Mouse (Mus musculus) splenic B cell, adult 2 months (primary cell): ENCODE results near the gene Vps36.
A peak's percentile ranks its signal among the peaks of the same experiment; 100 is the strongest.

Source experiments
- DNase-seq: peaks from one replicate; pipeline ENCODE4 v3.0.0-alpha.2; 2011; ENCODE audit warnings: low read depth, low spot score
- H3K27me3 ChIP-seq: 2 replicates; pipeline ENCODE4 v1.6.1; 2012; ENCODE audit warnings: mild to moderate bottlenecking, low read length, moderate library complexity, mixed read lengths; ENCODE audit not compliant: control insufficient read depth, poor library complexity, insufficient read depth, severe bottlenecking
- H3K36me3 ChIP-seq: 2 replicates; pipeline ENCODE4 v1.6.1; 2012; ENCODE audit warnings: mild to moderate bottlenecking, low read length, moderate library complexity, mixed read lengths; ENCODE audit not compliant: control insufficient read depth, poor library complexity, insufficient read depth, severe bottlenecking

The Vps36 gene

GRCm38 (mm10) chr8:22185431-22186397, 6.9 kb upstream of the Vps36 start, which contains the start of gene Ckap2:
Gene Ckap2, minus strand, starts transcription at chr8:22185819.
- H3K36me3 ChIP-seq = no peaks in the 10 kb centered on the region
- no peaks in the 10 kb centered on the region for H3K27me3 ChIP-seq
- peak; percentile 73 for DNase-seq

GRCm38 (mm10) chr8:22193432-22194010, 912 bp downstream of the Vps36 start:
- no peaks in the 10 kb centered on the region for H3K27me3 ChIP-seq
- no peaks in the 10 kb centered on the region for H3K36me3 ChIP-seq
- DNase-seq = peak; percentile 46

- Histone ChIP-seq H3K36me3 (peaks cover 10% of the 10 kb centered on the region), H3K27me3 (no peaks in the 10 kb centered on the region)
- no peak for DNase-seq
Observed at GRCm38 (mm10) chr8:22197914-22198313, 5.3 kb downstream of the Vps36 start.

- H3K27me3 ChIP-seq = no peaks in the 10 kb centered on the region
- peak; percentile 31 for DNase-seq
- H3K36me3 ChIP-seq = peaks cover 10% of the 10 kb centered on the region
Observed at GRCm38 (mm10) chr8:22199481-22199880, 6.9 kb downstream of the Vps36 start.

GRCm38 (mm10) chr8:22207535-22207934, 14.9 kb downstream of the Vps36 start:
- no peaks in the 10 kb centered on the region for H3K27me3 ChIP-seq
- no peak for DNase-seq
- H3K36me3 ChIP-seq = peaks cover 10% of the 10 kb centered on the region

- no peak for DNase-seq
- no peaks in the 10 kb centered on the region for H3K27me3 ChIP-seq
- H3K36me3 ChIP-seq = peaks cover 11% of the 10 kb centered on the region
Observed at GRCm38 (mm10) chr8:22209012-22209411, 16.4 kb downstream of the Vps36 start.

- Histone ChIP-seq H3K27me3 (no peaks in the 10 kb centered on the region), H3K36me3 (peaks cover 13% of the 10 kb centered on the region)
- no peak for DNase-seq
Observed at GRCm38 (mm10) chr8:22214826-22215225, 22.2 kb downstream of the Vps36 start.

- Histone ChIP-seq H3K36me3 (no peaks in the 10 kb centered on the region), H3K27me3 (no peaks in the 10 kb centered on the region)
- no peak for DNase-seq
Observed at GRCm38 (mm10) chr8:22226361-22226760, 33.8 kb downstream of the Vps36 start.

GRCm38 (mm10) chr8:22227061-22227877, 34.7 kb downstream of the Vps36 start, which contains the start of gene Thsd1:
Gene Thsd1, plus strand, starts transcription at chr8:22227313.
- Histone ChIP-seq H3K27me3 (no peaks in the 10 kb centered on the region), H3K36me3 (no peaks in the 10 kb centered on the region)
- peak; percentile 27 for DNase-seq

- Histone ChIP-seq H3K27me3 (no peaks in the 10 kb centered on the region), H3K36me3 (no peaks in the 10 kb centered on the region)
- peak; percentile 20 for DNase-seq
Observed at GRCm38 (mm10) chr8:22228621-22229020, 36.0 kb downstream of the Vps36 start.

GRCm38 (mm10) chr8:22242986-22243385, 50.4 kb downstream of the Vps36 start:
- DNase-seq = no peak
- H3K36me3 ChIP-seq = no peaks in the 10 kb centered on the region
- no peaks in the 10 kb centered on the region for H3K27me3 ChIP-seq

- DNase-seq = no peak
- no peaks in the 10 kb centered on the region for H3K36me3 ChIP-seq
Observed at GRCm38 (mm10) chr8:22245663-22246062, 53.1 kb downstream of the Vps36 start.

GRCm38 (mm10) chr8:22247956-22248355, 55.3 kb downstream of the Vps36 start:
- Histone ChIP-seq H3K36me3 (no peaks in the 10 kb centered on the region), H3K27me3 (no peaks in the 10 kb centered on the region)
- no peak for DNase-seq

More at GRCm38 (mm10) chr8:22245663-22246062, 53.1 kb downstream of the Vps36 start:
- H3K27me3 ChIP-seq = no peaks in the 10 kb centered on the region

GRCm38 (mm10) chr8:22249080-22249479, 56.5 kb downstream of the Vps36 start:
- no peak for DNase-seq
- Histone ChIP-seq H3K27me3 (no peaks in the 10 kb centered on the region), H3K36me3 (no peaks in the 10 kb centered on the region)
